Mouse (Mus musculus): ENCODE data around the gene Tmem151a.

Tmem151a gene

GRCm38 (mm10) chr19:5067040-5067799, 18.1 kb downstream of the Tmem151a start:
- no peak for DNase-seq (ENCODE audit: low spot score)

- DNase-seq (ENCODE audit: low spot score): no peak
These were observed 20.2 kb downstream of the Tmem151a start for GRCm38 (mm10) chr19:5065104-5065503.

GRCm38 (mm10) chr19:5062446-5062845, 22.9 kb downstream of the Tmem151a start:
- DNase-seq (ENCODE audit: low spot score): no peak

GRCm38 (mm10) chr19:5062041-5062440, 23.3 kb downstream of the Tmem151a start:
- DNase-seq (ENCODE audit: low spot score): no peak

- DNase-seq (ENCODE audit: low spot score): no peak
These were observed 24.7 kb downstream of the Tmem151a start for GRCm38 (mm10) chr19:5060365-5061330.

- no peak for DNase-seq (ENCODE audit: low spot score)
These were observed 26.2 kb downstream of the Tmem151a start for GRCm38 (mm10) chr19:5058801-5059771.

- no peak for DNase-seq (ENCODE audit: low spot score)
These were observed 27.2 kb downstream of the Tmem151a start for GRCm38 (mm10) chr19:5057876-5058775.

- no peak for DNase-seq (ENCODE audit: low spot score)
These were observed 29.1 kb downstream of the Tmem151a start for GRCm38 (mm10) chr19:5056251-5056650.

- no peak for DNase-seq (ENCODE audit: low spot score)
These were observed 31.4 kb downstream of the Tmem151a start for GRCm38 (mm10) chr19:5053909-5054308.

- DNase-seq (ENCODE audit: low spot score): no peak
These were observed 32.5 kb downstream of the Tmem151a start for GRCm38 (mm10) chr19:5052853-5053252.

GRCm38 (mm10) chr19:5052166-5052822, 33.0 kb downstream of the Tmem151a start:
- DNase-seq (ENCODE audit: low spot score): no peak

- no peak for DNase-seq (ENCODE audit: low spot score)
These were observed 33.8 kb downstream of the Tmem151a start for GRCm38 (mm10) chr19:5051515-5051914.

- no peak for DNase-seq (ENCODE audit: low spot score)
These were observed 34.3 kb downstream of the Tmem151a start for GRCm38 (mm10) chr19:5051031-5051430.

GRCm38 (mm10) chr19:5050047-5050905, 35.1 kb downstream of the Tmem151a start, which contains the start of gene Rin1:
Gene Rin1 (plus strand): TSS chr19:5050481.
- no peak for DNase-seq (ENCODE audit: low spot score)

GRCm38 (mm10) chr19:5049325-5049724, 36.0 kb downstream of the Tmem151a start:
- no peak for DNase-seq (ENCODE audit: low spot score)

- no peak for DNase-seq (ENCODE audit: low spot score)
These were observed 36.9 kb downstream of the Tmem151a start for GRCm38 (mm10) chr19:5048138-5049056.

- DNase-seq (ENCODE audit: low spot score): no peak
These were observed 39.8 kb downstream of the Tmem151a start for GRCm38 (mm10) chr19:5045531-5045930.

GRCm38 (mm10) chr19:5041588-5041987, 43.7 kb downstream of the Tmem151a start:
- no peak for DNase-seq (ENCODE audit: low spot score)

All from spleen, adult 12 weeks (tissue).